Mouse (Mus musculus) ES-Bruce4 (cell line): ENCODE measurements around the gene Ddc.

Experiments
- CTCF ChIP-seq: IDR thresholded peaks from one replicate; pipeline ENCODE4 v1.8.1; 2011; ENCODE audit warnings: low read depth, low read length
- POLR2A ChIP-seq: IDR thresholded peaks from one replicate; pipeline ENCODE4 v1.8.1; 2011; ENCODE audit warnings: low read length; ENCODE audit not compliant: insufficient read depth

- TF ChIP-seq CTCF (no peak), POLR2A (no peak)
Measured at GRCm38 (mm10) chr11:11769281-11769680, 128.7 kb downstream of the Ddc start.
